Mouse (Mus musculus): ENCODE measurements around the gene Pnkp. TPM values are rescaled to one million over a fixed set of nuclear protein-coding genes. Genes with fewer than 3 reads are reported as not detected.

Gene Pnkp
- polyA plus RNA-seq, 1 experiment, result 53.4 TPM

DNA sequence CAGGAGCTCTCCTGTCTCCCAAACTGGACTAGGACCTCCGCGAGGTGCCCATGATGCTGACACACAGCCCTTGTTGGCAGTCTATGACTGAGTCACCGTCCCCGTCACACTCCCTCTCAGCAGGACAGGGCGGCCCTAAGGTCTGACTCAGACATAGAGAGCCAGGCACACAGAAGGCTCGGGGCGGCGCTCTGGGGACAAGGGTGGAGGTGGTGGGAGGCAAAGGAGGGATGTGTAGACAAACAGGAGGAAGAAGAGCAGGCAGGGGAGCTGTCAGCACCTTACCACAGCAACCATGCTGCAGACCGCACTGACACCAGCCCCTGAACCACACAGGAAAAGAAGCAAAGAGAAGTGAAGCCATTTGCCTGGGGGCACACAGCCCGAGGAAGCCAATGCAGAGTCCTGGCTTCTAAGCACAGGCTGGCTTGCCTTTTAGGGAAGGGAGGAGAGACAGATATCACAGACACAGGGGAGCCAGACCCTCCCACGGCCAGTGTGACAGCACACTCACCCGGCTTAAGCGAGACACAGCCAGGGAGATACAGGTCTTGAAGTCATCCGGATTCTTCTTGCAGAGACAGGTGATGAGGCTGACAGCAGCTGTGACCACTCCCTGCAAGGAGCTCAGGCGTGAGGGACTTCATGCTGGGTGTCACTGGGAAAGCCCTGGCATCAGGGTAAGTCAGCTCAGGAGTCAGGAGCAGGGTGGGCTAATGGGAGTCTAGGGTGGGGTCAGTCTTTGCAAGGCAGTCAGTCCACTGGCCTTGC is 52.0 kb downstream of the Pnkp start:
- Histone ChIP-seq H3K36me3 (ENCODE audit: control insufficient read depth, insufficient read depth, low read length) (no peaks in the 10 kb centered on the region), H3K4me1 (ENCODE audit: control insufficient read depth, insufficient read depth, low read length) (no peaks in the 10 kb centered on the region), H3K27ac (ENCODE audit: insufficient read depth, low read depth, low read length) (no peak overlapping the region), H3K27me3 (replicated peaks; ENCODE audit: control insufficient read depth, insufficient read depth, low read length) (no peaks in the 10 kb centered on the region), H3K4me3 (ENCODE audit: insufficient read depth, low read depth, low read length) (no peak overlapping the region)
- no peak for TF ChIP-seq POLR2A (IDR thresholded peaks at IDR 0.05; ENCODE audit: low read depth, low read length)
- TF ChIP-seq CTCF (conservative IDR thresholded peaks at IDR 0.05; ENCODE audit: insufficient read depth, insufficient read length, low read depth, low read length), result no peak
- 86% methylated on average over 15 of the region's 15 CpGs for WGBS
- DNase-seq, result no peak

Other genes starting within 250 kb of the Pnkp start
- gene Myh14, start 186.3 kb upstream of the Pnkp start, polyA plus RNA-seq (2012; rRNA removed), result 8.5 and 12.4 TPM in 2 replicates
- not detected in 2 replicates for gene Izumo2, start 148.4 kb upstream of the Pnkp start, polyA plus RNA-seq (2012; rRNA removed)
- 78.9 and 93.7 TPM in 2 replicates for gene Vrk3, start 108.7 kb upstream of the Pnkp start, polyA plus RNA-seq (2012; rRNA removed)
- gene Zfp473, start 106.1 kb upstream of the Pnkp start, polyA plus RNA-seq (2012; rRNA removed), result 0.04 and 0.09 TPM in 2 replicates
- 32.6 and 35.9 TPM in 2 replicates for gene Nup62, start 41.1 kb upstream of the Pnkp start, polyA plus RNA-seq (2012; rRNA removed)
- 1.5 and 9.7 TPM in 2 replicates for gene Il4i1, start 40.8 kb upstream of the Pnkp start, polyA plus RNA-seq (2012; rRNA removed)
- 42.1 and 57.2 TPM in 2 replicates for gene Atf5, start 40.5 kb upstream of the Pnkp start, polyA plus RNA-seq (2012; rRNA removed)
- 90.6 and 121 TPM in 2 replicates for gene Akt1s1, start 8.1 kb upstream of the Pnkp start, polyA plus RNA-seq (2012; rRNA removed)
- gene Tbc1d17, start 8.1 kb upstream of the Pnkp start, polyA plus RNA-seq (2012; rRNA removed), result 100 and 114 TPM in 2 replicates
- 212 and 221 TPM in 2 replicates for gene Ptov1, start 12.6 kb downstream of the Pnkp start, polyA plus RNA-seq (2012; rRNA removed)
- gene Med25, start 35.6 kb downstream of the Pnkp start, polyA plus RNA-seq (2012; rRNA removed), result 164 and 181 TPM in 2 replicates
- gene Fuz, start 38.9 kb downstream of the Pnkp start, polyA plus RNA-seq (2012; rRNA removed), result 59.2 and 70.9 TPM in 2 replicates
- gene Ap2a1, start 72.4 kb downstream of the Pnkp start, polyA plus RNA-seq (2012; rRNA removed), result 58.0 and 70.6 TPM in 2 replicates
- 0.11 and 0.65 TPM in 2 replicates for gene Tsks, start 86.1 kb downstream of the Pnkp start, polyA plus RNA-seq (2012; rRNA removed)
- gene Cpt1c, start 117.7 kb downstream of the Pnkp start, polyA plus RNA-seq (2012; rRNA removed), result 5.6 and 8.5 TPM in 2 replicates
- gene Prmt1, start 129.4 kb downstream of the Pnkp start, polyA plus RNA-seq (2012; rRNA removed), result 89.9 and 95.4 TPM in 2 replicates
- 105 and 107 TPM in 2 replicates for gene Irf3, start 140.5 kb downstream of the Pnkp start, polyA plus RNA-seq (2012; rRNA removed)
- 20.0 and 21.4 TPM in 2 replicates for gene Bcl2l12, start 141.6 kb downstream of the Pnkp start, polyA plus RNA-seq (2012; rRNA removed)
- gene Scaf1, start 159.2 kb downstream of the Pnkp start, polyA plus RNA-seq (2012; rRNA removed), result 38.8 and 41.1 TPM in 2 replicates
- 82.3 and 84.1 TPM in 2 replicates for gene Rras, start 160.8 kb downstream of the Pnkp start, polyA plus RNA-seq (2012; rRNA removed)
- 7.1 and 9.1 TPM in 2 replicates for gene Prr12, start 195.7 kb downstream of the Pnkp start, polyA plus RNA-seq (2012; rRNA removed)
- 60.4 and 67.6 TPM in 2 replicates for gene Nosip, start 205.3 kb downstream of the Pnkp start, polyA plus RNA-seq (2012; rRNA removed)
- gene Prrg2, start 205.5 kb downstream of the Pnkp start, polyA plus RNA-seq (2012; rRNA removed), result 80.9 and 95.4 TPM in 2 replicates
- 67.0 and 68.7 TPM in 2 replicates for gene Rcn3, start 235.1 kb downstream of the Pnkp start, polyA plus RNA-seq (2012; rRNA removed)
- gene Fcgrt, start 246.7 kb downstream of the Pnkp start, polyA plus RNA-seq (2012; rRNA removed), result 240 and 244 TPM in 2 replicates